Mouse (Mus musculus) liver, postnatal 0 days (tissue): ENCODE data around the gene Col23a1.
A peak's percentile ranks its signal among the peaks of the same experiment; 100 is the strongest.

ENCODE experiments used
- CTCF ChIP-seq: sonication (generic); IDR thresholded peaks from 2 replicates; pipeline ENCODE4 v1.5.1; 2016; ENCODE audit warnings: antibody characterized with exemption, low read depth
- EP300 ChIP-seq: IDR thresholded peaks from 2 replicates; pipeline ENCODE4 v1.6.1; 2016; ENCODE audit warnings: antibody characterized with exemption, low read depth, mild to moderate bottlenecking

GRCm38 (mm10) chr11:51606447-51607095, 316.9 kb downstream of the Col23a1 start, which contains the start of gene Hnrnpab:
- TF ChIP-seq CTCF (no peak), EP300 (peak; percentile 72; the same call in 1 of the 2 replicates)
